Mouse (Mus musculus) liver, embryonic 16.5 days (tissue): ENCODE measurements around the gene Prss54. TPM values are rescaled to one million over a fixed set of nuclear protein-coding genes. Genes with fewer than 3 reads are reported as not detected.
"Not testable (repeated sequence)": the region's sequence is repeated elsewhere in the genome, so short reads cannot be mapped to it uniquely, and the experiment has no call there.

Experiments
- ATAC-seq: fragments of 200-750 bp; cut with Nextera tagmentation; 2 replicates; pipeline ENCODE4 v1.8.0; 2017; ENCODE audit warnings: low read depth, mild to moderate bottlenecking, moderate number of reproducible peaks, moderate library complexity
- H3K27ac ChIP-seq: fragments of 300-500 bp; sonication (generic); 2 replicates; pipeline ENCODE4 v1.5.1; 2014; ENCODE audit warnings: mild to moderate bottlenecking, low read length
- H3K27me3 ChIP-seq: fragments of 300-500 bp; sonication (generic); 2 replicates; pipeline ENCODE4 v1.6.1; 2014; ENCODE audit warnings: low read depth, low read length, mixed read lengths; ENCODE audit not compliant: control insufficient read depth, insufficient read depth
- H3K36me3 ChIP-seq: fragments of 300-500 bp; sonication (generic); 2 replicates; pipeline ENCODE4 v1.6.1; 2014; ENCODE audit warnings: mild to moderate bottlenecking; ENCODE audit not compliant: control insufficient read depth, insufficient read depth
- H3K4me1 ChIP-seq: fragments of 300-500 bp; sonication (generic); 2 replicates; pipeline ENCODE4 v1.6.1; 2014; ENCODE audit warnings: low read depth, low read length, mixed read lengths; ENCODE audit not compliant: control insufficient read depth
- H3K4me2 ChIP-seq: fragments of 300-500 bp; sonication (generic); 2 replicates; pipeline ENCODE4 v1.6.1; 2014; ENCODE audit warnings: low read depth, low read length, mixed read lengths
- H3K4me3 ChIP-seq: fragments of 300-500 bp; sonication (generic); 2 replicates; pipeline ENCODE4 v1.5.1; 2014; ENCODE audit warnings: low read depth, mild to moderate bottlenecking, low read length
- H3K9ac ChIP-seq: fragments of 300-500 bp; sonication (generic); 2 replicates; pipeline ENCODE4 v1.6.1; 2014; ENCODE audit warnings: low read depth, low read length
- H3K9me3 ChIP-seq: fragments of 300-500 bp; sonication (generic); replicated peaks from 2 replicates; pipeline ENCODE4 v1.6.1; 2016; ENCODE audit warnings: low read length; ENCODE audit not compliant: control insufficient read depth
- WGBS: fragments of 180-500 bp; shearing (Covaris S2); extraction: QIAGEN DNeasy Blood & Tissue Kit; methylation state at CpG from one replicate; pipeline ENCODE4 v1.1.7; 2014; ENCODE audit not compliant: insufficient replicate concordance; 5-methylcytosine and 5-hydroxymethylcytosine counted together
- polyA plus RNA-seq: library from polyadenylated mRNA; unstranded; fragments of >200 nt; fragmentation: Nextera tagmentation; extraction: Ambion mirVana; gene quantifications from 2 replicates; pipeline ENCODE4 v1.2.1, GENCODE M21; 2015

The Prss54 gene
- polyA plus RNA-seq, result not detected in 2 replicates

DNA sequence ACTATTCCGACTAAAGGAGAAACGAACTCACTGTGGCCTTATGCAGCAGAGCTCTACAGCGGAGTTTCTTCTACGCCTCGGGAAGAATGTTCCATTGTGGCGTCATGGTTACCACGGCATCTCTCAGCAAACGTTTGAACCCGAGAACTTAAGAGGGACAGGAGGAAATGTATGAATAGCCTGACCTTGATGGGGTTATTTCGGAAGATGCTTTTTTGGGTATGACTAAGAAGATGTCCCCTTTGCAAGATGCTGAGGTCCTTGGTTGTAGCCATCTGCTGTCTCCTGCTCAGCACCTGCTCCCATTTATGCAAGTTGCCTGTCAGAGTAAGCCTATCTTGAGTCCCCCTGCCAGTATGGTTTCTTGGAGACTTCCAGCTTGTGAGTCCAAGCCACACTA is at the start of gene Prss54:
Prss54 (minus strand) TSS at position 101 of the 400 bp plus-strand sequence.
- ATAC-seq, result no peak
- Histone ChIP-seq H3K27ac (no peak within 1 kb of the TSS), H3K27me3 (no peaks in the 10 kb centered on the region), H3K9me3 (no peaks in the 10 kb centered on the region), H3K4me2 (no peak within 1 kb of the TSS), H3K36me3 (no peaks in the 10 kb centered on the region), H3K9ac (no peak within 1 kb of the TSS), H3K4me3 (no peak within 1 kb of the TSS), H3K4me1 (no peaks in the 10 kb centered on the region)
- 71% methylated on average over 10 of the region's 10 CpGs for WGBS

DNA sequence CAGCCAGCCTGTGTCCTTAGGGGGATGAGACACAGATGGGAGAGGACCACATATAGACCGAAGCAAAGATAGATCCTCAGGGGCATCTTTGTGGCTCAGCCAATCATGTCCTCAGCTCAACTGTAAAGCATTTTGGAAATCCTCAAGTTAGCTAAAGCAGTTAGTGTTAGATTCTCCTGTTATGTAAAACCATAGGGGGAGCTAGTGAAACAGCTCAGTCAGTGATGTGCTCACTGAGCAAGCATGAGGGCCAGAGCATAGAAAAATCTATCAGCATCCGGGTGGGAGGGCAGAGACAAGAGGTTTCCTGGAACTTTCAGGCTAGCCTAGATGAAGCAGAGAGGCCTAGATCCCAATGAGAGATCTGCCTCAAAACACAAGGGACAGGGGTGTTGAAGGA is 48.7 kb upstream of the Prss54 start:
- H3K9me3 ChIP-seq, result no peaks in the 10 kb centered on the region
- H3K9ac ChIP-seq, result no peak overlapping the region
- 64% methylated on average over 2 of the region's 2 CpGs for WGBS
- H3K4me2 ChIP-seq, result no peak overlapping the region
- no peaks in the 10 kb centered on the region for H3K4me1 ChIP-seq
- H3K27ac ChIP-seq, result no peak overlapping the region
- ATAC-seq, result no peak
- H3K36me3 ChIP-seq, result no peaks in the 10 kb centered on the region
- H3K4me3 ChIP-seq, result no peak overlapping the region
- no peaks in the 10 kb centered on the region; the same call in 1 of the 2 replicates for H3K27me3 ChIP-seq

DNA sequence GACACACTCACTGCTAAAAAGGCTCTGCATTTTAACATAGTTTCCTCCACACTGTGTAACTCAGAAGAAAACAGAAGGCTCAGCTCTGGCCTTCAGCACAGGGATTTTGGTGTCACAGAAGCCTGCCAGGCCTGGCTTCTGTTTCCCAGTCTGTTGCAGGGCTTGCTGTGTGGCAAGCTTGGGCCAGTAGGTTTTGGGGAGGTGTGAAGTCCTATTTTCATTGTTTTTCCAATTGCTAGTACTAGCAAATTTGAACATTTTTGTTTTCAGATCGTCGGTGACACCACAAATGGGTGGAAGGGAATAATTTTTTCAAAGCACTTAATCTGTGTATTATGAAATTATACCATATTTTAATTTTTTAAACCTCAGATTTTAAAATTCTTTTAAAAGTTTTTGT is 43.9 kb upstream of the Prss54 start:
- Histone ChIP-seq H3K9ac (no peak overlapping the region), H3K9me3 (no peaks in the 10 kb centered on the region), H3K4me2 (no peak overlapping the region), H3K27ac (no peak overlapping the region), H3K4me3 (no peak overlapping the region), H3K27me3 (no peaks in the 10 kb centered on the region), H3K36me3 (no peaks in the 10 kb centered on the region), H3K4me1 (no peaks in the 10 kb centered on the region)
- no peak for ATAC-seq
- WGBS, result 67% methylated on average over 2 of the region's 2 CpGs

DNA sequence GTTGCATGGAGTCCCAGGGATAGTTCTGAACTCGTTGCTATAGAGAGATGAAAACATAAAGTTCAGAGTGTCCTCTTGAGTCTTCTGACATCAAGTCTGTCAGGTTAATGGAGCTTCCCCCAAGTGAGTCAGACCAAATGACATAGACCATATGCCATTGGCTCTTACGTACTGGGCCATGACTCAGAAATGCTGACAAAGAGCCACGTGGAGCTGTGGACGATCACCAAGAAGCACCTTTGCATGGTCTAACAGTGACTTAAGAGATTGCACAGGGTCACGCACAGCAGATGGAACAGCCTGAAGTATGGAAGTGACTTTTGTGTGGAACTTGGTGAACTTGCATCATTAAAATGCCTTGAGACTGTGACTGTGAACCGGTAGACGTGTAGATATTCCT is 40.2 kb upstream of the Prss54 start:
- Histone ChIP-seq H3K4me2 (no peak overlapping the region), H3K27me3 (peaks cover 5% of the 10 kb centered on the region), H3K4me3 (no peak overlapping the region), H3K9ac (no peak overlapping the region), H3K4me1 (no peaks in the 10 kb centered on the region), H3K36me3 (no peaks in the 10 kb centered on the region), H3K27ac (no peak overlapping the region), H3K9me3 (no peaks in the 10 kb centered on the region)
- 74% methylated on average over 7 of the region's 7 CpGs for WGBS
- no peak for ATAC-seq

- Histone ChIP-seq H3K27ac (no peak overlapping the region), H3K36me3 (no peaks in the 10 kb centered on the region), H3K9ac (no peak overlapping the region), H3K4me1 (peaks cover 5% of the 10 kb centered on the region; the same call in 1 of the 2 replicates), H3K4me2 (no peak overlapping the region), H3K27me3 (peaks cover 6% of the 10 kb centered on the region), H3K9me3 (no peaks in the 10 kb centered on the region), H3K4me3 (no peak overlapping the region)
- WGBS, result 57% methylated on average over 5 of the region's 5 CpGs
- ATAC-seq, result no peak
Observed at GRCm38 (mm10) chr8:95611769-95612168, 35.6 kb upstream of the Prss54 start.

- peaks cover 5% of the 10 kb centered on the region; the same call in 1 of the 2 replicates for H3K4me1 ChIP-seq
- H3K4me2 ChIP-seq, result no peak overlapping the region
- peak; percentile 90 for ATAC-seq
- no peak overlapping the region for H3K4me3 ChIP-seq
- H3K36me3 ChIP-seq, result no peaks in the 10 kb centered on the region
- peaks cover 6% of the 10 kb centered on the region for H3K27me3 ChIP-seq
- no peak overlapping the region for H3K9ac ChIP-seq
- WGBS, result 40% methylated on average over 14 of the region's 14 CpGs
- H3K27ac ChIP-seq, result no peak overlapping the region
- no peaks in the 10 kb centered on the region for H3K9me3 ChIP-seq
Observed at GRCm38 (mm10) chr8:95610749-95611148, 34.6 kb upstream of the Prss54 start.

DNA sequence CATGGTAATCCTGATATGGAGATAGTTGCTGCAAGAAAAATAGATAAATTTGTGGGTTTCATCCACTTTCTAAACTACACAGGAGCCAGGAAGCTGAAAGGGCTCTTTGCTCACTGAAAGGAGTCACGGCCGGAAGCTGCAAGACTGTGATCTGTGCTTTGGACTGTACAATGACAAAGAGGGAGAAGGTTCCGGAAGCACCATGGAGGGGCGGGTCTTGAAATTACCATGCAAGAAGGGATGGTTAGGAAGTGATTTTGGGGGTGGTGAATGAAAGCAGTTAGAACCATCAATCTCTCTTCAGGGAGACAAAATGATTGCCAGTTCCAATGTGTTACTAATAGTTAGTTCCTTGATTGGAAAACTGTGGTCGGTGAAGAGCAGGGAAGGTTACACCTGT is 33.3 kb upstream of the Prss54 start:
- Histone ChIP-seq H3K9ac (no peak overlapping the region), H3K27me3 (peaks cover 6% of the 10 kb centered on the region), H3K4me3 (no peak overlapping the region), H3K4me2 (no peak overlapping the region), H3K9me3 (no peaks in the 10 kb centered on the region), H3K27ac (no peak overlapping the region), H3K36me3 (no peaks in the 10 kb centered on the region), H3K4me1 (peaks cover 5% of the 10 kb centered on the region; the same call in 1 of the 2 replicates)
- no peak for ATAC-seq
- WGBS, result 63% methylated on average over 5 of the region's 5 CpGs

DNA sequence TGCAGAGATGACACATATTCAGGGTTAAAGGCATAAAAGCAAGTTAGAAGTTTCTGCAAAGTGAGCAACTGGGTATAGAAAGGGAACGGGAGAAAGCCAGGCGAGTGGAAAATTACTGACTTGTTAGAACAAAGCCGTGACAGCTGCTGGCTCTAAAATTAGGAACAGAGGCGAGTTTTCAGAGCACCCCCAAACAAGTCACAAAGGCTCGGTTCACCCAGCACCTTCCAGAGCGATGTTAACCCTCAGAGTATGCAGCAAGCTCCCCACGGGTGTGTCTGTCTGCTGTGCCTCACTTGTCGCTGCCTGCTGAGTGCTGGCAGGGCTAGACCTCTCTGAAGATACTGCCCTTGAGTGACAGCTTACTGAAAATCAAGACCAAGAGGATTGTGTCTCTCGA is 31.1 kb upstream of the Prss54 start:
- no peaks in the 10 kb centered on the region for H3K9me3 ChIP-seq
- no peak overlapping the region for H3K4me3 ChIP-seq
- H3K27ac ChIP-seq, result no peak overlapping the region
- H3K9ac ChIP-seq, result no peak overlapping the region
- peaks cover 5% of the 10 kb centered on the region; the same call in 1 of the 2 replicates for H3K4me1 ChIP-seq
- peaks cover 3% of the 10 kb centered on the region; the same call in 1 of the 2 replicates for H3K27me3 ChIP-seq
- H3K4me2 ChIP-seq, result no peak overlapping the region
- no peak for ATAC-seq
- H3K36me3 ChIP-seq, result no peaks in the 10 kb centered on the region
- 47% methylated on average over 9 of the region's 9 CpGs for whole genome bisulfite sequencing

DNA sequence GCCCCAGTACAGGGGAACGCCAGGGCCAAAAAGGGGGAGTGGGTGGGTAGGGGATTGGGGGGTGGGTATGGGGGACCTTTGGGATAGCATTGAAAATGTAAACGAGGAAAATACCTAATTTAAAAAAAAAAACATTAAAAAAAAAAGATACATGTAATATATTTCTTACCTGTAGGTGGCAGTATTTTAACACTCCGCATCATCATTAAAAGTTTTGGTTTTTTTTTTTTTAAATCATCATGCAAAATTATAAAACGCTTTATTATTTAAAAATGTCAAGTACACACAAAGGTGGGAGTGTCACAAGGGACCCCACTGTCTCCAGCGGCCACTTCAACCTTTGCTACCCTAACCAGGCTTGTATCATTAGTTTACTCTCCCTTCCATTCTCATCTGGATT is 30.4 kb upstream of the Prss54 start:
- WGBS, result 18% methylated on average over 4 of the region's 5 CpGs
- not testable (repeated sequence) for H3K4me2 ChIP-seq, H3K27ac ChIP-seq, H3K36me3 ChIP-seq, H3K4me3 ChIP-seq, H3K27me3 ChIP-seq, ATAC-seq, H3K9me3 ChIP-seq, H3K9ac ChIP-seq, H3K4me1 ChIP-seq
